Mouse (Mus musculus): Measurements from ENCODE around the gene Pnkd. TPM values are rescaled to one million over a fixed set of nuclear protein-coding genes. Genes with fewer than 3 reads are reported as not detected.
"Not testable (repeated sequence)": the region's sequence is repeated elsewhere in the genome, so short reads cannot be mapped to it uniquely, and the experiment has no call there.

The Pnkd gene
- polyA plus RNA-seq, 1 experiment: 37.8 TPM

DNA sequence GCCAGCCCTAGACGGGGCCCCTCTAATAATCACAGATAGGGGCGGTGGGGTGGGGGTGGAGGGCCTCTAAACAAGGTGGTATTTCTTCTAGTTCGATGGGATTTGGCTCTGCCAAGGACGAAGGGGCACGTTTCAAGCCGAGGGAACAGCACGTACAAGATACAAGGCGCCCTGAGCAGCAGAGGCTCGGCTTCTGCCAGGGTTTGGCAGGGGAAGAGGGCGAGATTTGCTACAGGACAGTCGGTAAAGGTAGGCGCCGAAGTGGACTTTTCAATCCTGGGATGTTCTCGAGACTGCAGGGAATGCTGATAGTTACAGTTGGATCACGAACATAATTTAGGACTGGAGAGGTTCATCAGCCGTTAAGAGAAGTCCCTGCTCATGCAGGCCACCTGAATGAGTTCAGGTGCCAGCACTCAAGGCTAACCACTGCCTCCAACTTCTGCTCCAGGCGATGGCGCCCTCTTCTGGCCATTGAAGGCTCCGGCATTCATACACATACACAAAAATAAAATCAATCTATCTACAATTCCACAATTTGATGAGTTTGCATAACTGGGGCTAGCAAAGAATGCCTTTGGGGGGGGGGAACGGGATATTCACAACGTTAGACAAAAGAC lies 105.7 kb downstream of the Pnkd start:
- peak overlapping the region; percentile 60 for H3K27ac ChIP-seq (ENCODE audit: insufficient read depth, low read depth, low read length)
- peak; percentile 42 for TF ChIP-seq CTCF (IDR thresholded peaks at IDR 0.05; ENCODE audit: low read depth, low read length)
- TF ChIP-seq POLR2A (IDR thresholded peaks at IDR 0.05; ENCODE audit: borderline replicate concordance, low read depth, low read length): no peak
- H3K4me1 ChIP-seq (ENCODE audit: control insufficient read depth, insufficient read depth, low read length): peaks cover 18% of the 10 kb centered on the region
- H3K4me3 ChIP-seq (ENCODE audit: insufficient read depth, low read length): peak overlapping the region; percentile 52; the same call in 1 of the 2 replicates

DNA sequence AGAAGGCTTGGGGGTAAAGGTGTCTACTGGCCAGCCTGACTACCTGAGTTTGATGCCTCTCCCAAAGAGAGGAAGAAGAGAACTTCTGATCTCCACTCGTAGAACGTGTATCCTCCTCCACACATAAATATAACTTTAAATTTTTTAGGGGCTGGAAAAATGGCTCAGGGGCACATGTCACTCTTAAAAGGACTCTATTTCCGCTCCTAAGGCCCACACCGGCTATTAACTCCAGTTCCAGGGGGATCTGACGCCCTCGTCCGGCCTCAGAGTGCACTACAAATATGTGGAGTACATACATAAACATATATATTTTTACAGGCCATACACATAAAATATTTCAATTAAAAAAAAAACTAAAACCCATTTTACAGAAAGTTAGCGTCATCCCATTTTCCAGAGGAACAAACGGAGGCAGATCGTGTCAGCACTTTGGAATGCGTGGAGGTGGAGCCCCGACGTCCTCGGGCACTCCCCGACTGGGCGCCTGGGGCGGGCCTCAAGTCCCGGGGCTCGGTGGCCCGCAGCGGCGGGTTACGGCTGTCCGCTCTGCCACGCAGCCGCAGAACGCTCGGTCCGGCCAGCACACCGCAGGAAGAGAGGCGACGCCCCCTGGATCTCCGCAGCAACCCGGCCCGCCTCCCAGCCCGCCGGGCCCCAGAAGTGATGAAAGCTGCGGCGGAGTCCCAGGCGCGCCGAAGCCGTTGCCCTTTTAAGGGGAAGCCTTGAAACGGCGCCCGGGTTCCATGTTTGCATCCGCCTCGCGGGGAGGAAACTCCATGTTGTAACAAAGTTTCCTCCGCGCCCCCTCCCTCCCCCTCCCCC lies 106.4 kb downstream of the Pnkd start, which contains the start of gene Ctdsp1:
TSS of gene Ctdsp1 (plus strand) at position 586 of the 825 bp plus-strand sequence.
- peaks cover 18% of the 10 kb centered on the region for H3K4me1 ChIP-seq (ENCODE audit: control insufficient read depth, insufficient read depth, low read length)
- no peak for TF ChIP-seq POLR2A (IDR thresholded peaks at IDR 0.05; ENCODE audit: borderline replicate concordance, low read depth, low read length)
- peak; percentile 18; the same call in 1 of the 2 replicates for TF ChIP-seq CTCF (IDR thresholded peaks at IDR 0.05; ENCODE audit: low read depth, low read length)
- peak within 1 kb of the TSS; percentile 83 for H3K27ac ChIP-seq (ENCODE audit: insufficient read depth, low read depth, low read length)
- peak within 1 kb of the TSS; percentile 91 for H3K4me3 ChIP-seq (ENCODE audit: insufficient read depth, low read length)

DNA sequence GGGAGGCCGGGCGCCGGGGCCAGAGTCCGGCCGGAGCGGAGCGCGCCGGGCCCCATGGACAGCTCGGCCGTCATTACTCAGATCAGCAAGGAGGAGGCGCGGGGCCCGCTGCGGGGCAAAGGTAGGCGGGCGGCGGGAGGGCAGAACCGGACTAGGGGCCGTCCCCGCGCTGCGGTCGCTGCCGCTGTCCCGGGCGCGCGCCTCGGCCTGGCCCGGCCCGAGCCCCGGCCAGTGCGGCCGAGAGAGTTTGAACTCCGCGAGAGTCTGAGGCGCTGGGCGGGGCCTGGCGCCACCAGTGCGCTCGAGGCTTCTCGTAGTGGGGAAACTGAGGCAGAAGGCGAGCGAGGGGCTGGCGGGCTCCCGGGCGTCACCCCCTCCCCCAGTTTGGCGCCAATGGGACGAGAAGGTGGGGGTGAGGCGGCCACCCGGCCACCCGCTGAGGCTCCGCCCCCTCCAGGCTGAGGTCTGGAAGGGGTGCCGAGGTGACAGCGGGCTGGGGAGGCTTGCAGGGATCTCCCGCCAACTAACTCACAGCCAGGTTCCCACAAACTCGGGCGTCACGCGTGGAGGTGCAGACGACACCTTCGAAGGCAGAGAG lies 107.2 kb downstream of the Pnkd start:
- Histone ChIP-seq H3K27ac (ENCODE audit: insufficient read depth, low read depth, low read length) (peak overlapping the region; percentile 83), H3K4me1 (ENCODE audit: control insufficient read depth, insufficient read depth, low read length) (peaks cover 16% of the 10 kb centered on the region), H3K4me3 (ENCODE audit: insufficient read depth, low read length) (peak overlapping the region; percentile 91)
- no peak for TF ChIP-seq POLR2A (IDR thresholded peaks at IDR 0.05; ENCODE audit: borderline replicate concordance, low read depth, low read length)

DNA sequence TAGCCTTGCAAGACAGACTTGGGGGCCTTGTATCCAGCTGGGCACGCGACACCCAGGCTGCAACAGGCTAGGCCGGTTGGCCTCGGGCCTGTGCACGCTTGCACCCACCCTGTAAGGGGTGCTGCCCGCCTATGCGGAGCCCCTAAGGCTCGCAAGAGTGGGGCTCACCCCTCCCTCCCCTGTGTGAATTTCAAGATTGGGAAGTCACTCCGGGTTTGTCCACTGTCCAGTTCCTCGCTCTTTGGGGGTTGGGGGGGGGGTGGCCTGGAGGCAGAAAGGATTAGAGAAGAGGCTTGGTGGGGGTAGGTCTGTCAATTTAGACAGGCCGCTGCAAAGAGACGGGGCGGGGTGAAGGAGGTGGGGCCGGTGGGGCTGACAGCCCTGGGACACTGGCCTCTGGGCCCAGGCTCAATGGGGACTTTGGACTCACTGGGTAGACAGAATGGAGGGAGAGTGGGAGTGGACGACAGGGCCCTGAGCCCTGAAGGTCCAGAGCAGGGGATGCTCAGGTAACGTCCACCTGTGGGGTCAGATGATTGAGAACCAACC lies 107.8 kb downstream of the Pnkd start:
- TF ChIP-seq CTCF (IDR thresholded peaks at IDR 0.05; ENCODE audit: low read depth, low read length) (no peak), POLR2A (IDR thresholded peaks at IDR 0.05; ENCODE audit: borderline replicate concordance, low read depth, low read length) (no peak)
- peaks cover 12% of the 10 kb centered on the region for H3K4me1 ChIP-seq (ENCODE audit: control insufficient read depth, insufficient read depth, low read length)
- peak overlapping the region; percentile 91 for H3K4me3 ChIP-seq (ENCODE audit: insufficient read depth, low read length)
- peak overlapping the region; percentile 83 for H3K27ac ChIP-seq (ENCODE audit: insufficient read depth, low read depth, low read length)

DNA sequence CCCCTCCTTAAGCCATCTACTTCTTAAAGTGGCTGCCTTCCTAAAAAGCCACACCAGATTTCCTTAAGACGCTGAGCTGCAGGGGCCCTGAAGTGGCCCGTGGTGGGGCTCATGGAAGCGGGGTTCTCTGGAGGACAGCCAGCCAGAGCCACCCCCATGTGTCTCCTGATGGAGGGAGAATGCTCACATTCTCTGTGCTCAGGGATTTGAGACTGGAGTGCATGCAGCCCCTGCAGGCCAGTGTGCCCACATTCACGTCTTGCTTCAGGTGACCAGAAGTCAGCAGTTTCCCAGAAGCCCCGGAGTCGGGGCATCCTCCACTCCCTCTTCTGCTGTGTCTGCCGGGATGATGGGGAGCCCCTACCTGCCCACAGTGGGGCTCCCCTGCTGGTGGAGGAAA lies 108.3 kb downstream of the Pnkd start:
- peaks cover 10% of the 10 kb centered on the region for H3K4me1 ChIP-seq (ENCODE audit: control insufficient read depth, insufficient read depth, low read length)
- peak overlapping the region; percentile 91 for H3K4me3 ChIP-seq (ENCODE audit: insufficient read depth, low read length)
- no peak for TF ChIP-seq CTCF (IDR thresholded peaks at IDR 0.05; ENCODE audit: low read depth, low read length)
- TF ChIP-seq POLR2A (IDR thresholded peaks at IDR 0.05; ENCODE audit: borderline replicate concordance, low read depth, low read length): no peak
- peak overlapping the region; percentile 83; the same call in 1 of the 2 replicates for H3K27ac ChIP-seq (ENCODE audit: insufficient read depth, low read depth, low read length)

DNA sequence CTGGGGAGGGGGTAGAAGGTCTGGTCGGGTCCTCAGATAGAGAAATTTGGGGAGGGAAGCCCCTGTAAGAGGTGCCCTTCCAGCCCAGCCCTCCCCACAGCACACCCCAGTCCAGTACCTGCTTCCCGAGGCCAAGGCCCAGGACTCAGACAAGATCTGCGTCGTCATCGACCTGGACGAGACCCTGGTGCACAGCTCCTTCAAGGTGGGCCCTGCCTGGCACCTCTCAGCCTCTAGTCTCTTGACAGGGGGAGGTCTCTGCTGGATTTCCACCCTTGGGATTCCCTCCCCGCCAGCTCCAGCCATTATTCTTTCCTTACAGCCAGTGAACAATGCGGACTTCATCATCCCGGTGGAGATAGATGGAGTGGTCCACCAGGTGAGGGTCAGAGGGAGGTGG lies 109.0 kb downstream of the Pnkd start:
- Histone ChIP-seq H3K4me3 (ENCODE audit: insufficient read depth, low read length) (no peak overlapping the region), H3K4me1 (ENCODE audit: control insufficient read depth, insufficient read depth, low read length) (peaks cover 10% of the 10 kb centered on the region), H3K27ac (ENCODE audit: insufficient read depth, low read depth, low read length) (no peak overlapping the region)
- no peak for TF ChIP-seq POLR2A (IDR thresholded peaks at IDR 0.05; ENCODE audit: borderline replicate concordance, low read depth, low read length)
- TF ChIP-seq CTCF (IDR thresholded peaks at IDR 0.05; ENCODE audit: low read depth, low read length): no peak

DNA sequence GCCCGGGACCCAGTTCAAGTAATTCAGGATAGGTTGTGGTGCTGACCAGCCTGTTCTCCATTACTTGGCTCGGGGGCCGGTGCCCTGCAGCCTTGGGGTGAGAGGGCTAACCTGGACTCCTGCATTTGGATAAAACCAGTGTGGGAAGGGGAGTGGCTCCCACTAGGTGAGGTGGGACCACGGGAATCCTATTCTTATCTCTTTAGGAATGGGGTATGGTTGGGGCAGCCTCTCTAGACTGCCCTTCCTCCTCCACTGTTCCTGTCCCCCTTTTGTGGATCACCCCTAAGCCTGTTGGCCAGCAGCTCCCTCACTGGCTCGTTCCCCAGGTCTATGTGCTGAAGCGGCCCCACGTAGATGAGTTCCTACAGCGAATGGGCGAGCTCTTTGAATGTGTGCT lies 109.6 kb downstream of the Pnkd start:
- H3K4me1 ChIP-seq (ENCODE audit: control insufficient read depth, insufficient read depth, low read length): peaks cover 10% of the 10 kb centered on the region
- H3K4me3 ChIP-seq (ENCODE audit: insufficient read depth, low read length): no peak overlapping the region
- TF ChIP-seq CTCF (IDR thresholded peaks at IDR 0.05; ENCODE audit: low read depth, low read length): no peak
- no peak for TF ChIP-seq POLR2A (IDR thresholded peaks at IDR 0.05; ENCODE audit: borderline replicate concordance, low read depth, low read length)
- no peak overlapping the region for H3K27ac ChIP-seq (ENCODE audit: insufficient read depth, low read depth, low read length)

DNA sequence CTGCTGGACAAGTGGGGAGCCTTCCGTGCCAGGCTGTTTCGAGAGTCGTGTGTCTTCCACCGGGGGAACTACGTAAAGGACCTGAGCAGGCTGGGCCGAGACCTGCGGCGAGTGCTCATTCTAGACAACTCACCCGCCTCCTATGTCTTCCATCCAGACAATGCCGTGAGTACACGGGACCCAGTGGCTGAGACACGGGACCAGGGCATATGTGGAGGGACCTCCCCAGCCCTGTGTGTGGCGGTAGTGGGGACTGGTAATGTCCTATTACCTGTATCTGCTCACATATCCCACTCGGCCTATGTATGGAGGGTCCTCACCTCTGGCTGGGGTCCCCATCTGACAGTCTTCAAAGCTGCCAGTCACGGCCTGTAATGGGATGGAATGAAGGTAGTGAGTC lies 110.1 kb downstream of the Pnkd start:
- TF ChIP-seq CTCF (IDR thresholded peaks at IDR 0.05; ENCODE audit: low read depth, low read length) (no peak), POLR2A (IDR thresholded peaks at IDR 0.05; ENCODE audit: borderline replicate concordance, low read depth, low read length) (no peak)
- H3K4me1 ChIP-seq (ENCODE audit: control insufficient read depth, insufficient read depth, low read length): peaks cover 10% of the 10 kb centered on the region
- no peak overlapping the region for H3K27ac ChIP-seq (ENCODE audit: insufficient read depth, low read depth, low read length)
- H3K4me3 ChIP-seq (ENCODE audit: insufficient read depth, low read length): no peak overlapping the region

DNA sequence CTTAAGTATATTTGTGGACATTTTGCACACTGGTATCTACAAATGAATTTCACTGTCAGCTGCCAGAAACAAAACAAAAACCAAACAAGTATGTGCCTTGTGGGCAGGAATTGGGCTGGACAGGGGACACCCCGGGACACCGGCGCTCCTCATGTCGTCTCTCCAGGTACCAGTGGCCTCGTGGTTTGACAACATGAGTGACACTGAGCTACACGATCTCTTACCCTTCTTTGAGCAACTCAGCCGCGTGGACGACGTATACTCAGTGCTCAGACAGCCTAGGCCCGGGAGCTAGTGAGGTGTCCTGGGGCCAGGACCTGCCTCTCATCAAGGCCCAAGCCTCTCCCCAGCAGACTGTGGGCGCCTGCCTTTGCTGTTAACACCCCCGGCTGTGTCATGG lies 110.6 kb downstream of the Pnkd start:
- Histone ChIP-seq H3K27ac (ENCODE audit: insufficient read depth, low read depth, low read length) (no peak overlapping the region), H3K4me3 (ENCODE audit: insufficient read depth, low read length) (no peak overlapping the region), H3K4me1 (ENCODE audit: control insufficient read depth, insufficient read depth, low read length) (peaks cover 10% of the 10 kb centered on the region)
- TF ChIP-seq POLR2A (IDR thresholded peaks at IDR 0.05; ENCODE audit: borderline replicate concordance, low read depth, low read length) (no peak), CTCF (IDR thresholded peaks at IDR 0.05; ENCODE audit: low read depth, low read length) (no peak)

DNA sequence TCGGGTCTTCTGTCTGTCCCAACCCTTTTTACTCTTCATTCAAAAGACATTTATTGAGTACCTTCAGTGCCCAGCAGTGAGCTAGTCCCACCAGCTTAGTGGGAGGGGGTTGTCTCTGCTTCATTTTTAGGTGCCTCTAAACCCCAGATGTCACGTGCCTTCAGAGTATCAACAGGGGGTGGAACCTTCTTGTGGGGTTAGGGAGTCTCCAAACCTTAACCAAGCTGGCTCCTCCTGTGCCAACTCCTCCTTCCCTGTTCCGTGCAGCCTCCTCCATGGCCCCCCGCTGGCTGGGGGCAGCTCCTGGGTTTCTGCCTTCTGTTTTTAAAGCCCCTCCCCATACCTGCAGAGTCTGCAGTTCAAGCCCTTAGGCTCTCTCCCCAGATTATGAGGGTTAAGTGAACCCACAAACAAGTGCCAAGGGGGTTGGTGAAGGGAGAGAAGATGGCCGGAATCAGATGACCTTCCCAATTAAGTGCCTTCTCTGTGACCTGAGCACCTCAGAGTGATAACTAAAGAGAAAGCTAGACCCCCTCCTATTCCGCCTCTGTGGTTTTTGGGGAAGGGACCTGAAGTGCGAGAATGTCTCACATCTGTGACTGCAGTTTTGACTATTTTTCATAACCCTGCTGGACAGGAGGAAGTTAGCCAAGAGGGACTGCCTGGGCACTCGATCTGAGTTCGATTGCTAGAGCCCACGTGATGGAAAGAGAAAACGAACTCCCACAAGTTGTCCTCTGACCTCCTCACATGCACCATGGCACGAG lies 111.9 kb downstream of the Pnkd start:
- peak overlapping the region; percentile 97 for H3K27ac ChIP-seq (ENCODE audit: insufficient read depth, low read depth, low read length)
- peak overlapping the region; percentile 54 for H3K4me3 ChIP-seq (ENCODE audit: insufficient read depth, low read length)
- H3K4me1 ChIP-seq (ENCODE audit: control insufficient read depth, insufficient read depth, low read length): not testable (repeated sequence)

Data from bone marrow macrophage, adult 2 months (primary cell).